Mouse (Mus musculus) c-Kit-positive CD71-positive TER-119-positive erythroid progenitor cells, embryonic 14.5 days (primary cell): ENCODE measurements around the gene Pabpc4l.
"Not testable (repeated sequence)": the region's sequence is repeated elsewhere in the genome, so short reads cannot be mapped to it uniquely, and the experiment has no call there.

Source experiments
- DNase-seq: peaks from one replicate; pipeline ENCODE4 v3.0.0-alpha.2; 2013; ENCODE audit warnings: low spot score

Gene Pabpc4l

DNA sequence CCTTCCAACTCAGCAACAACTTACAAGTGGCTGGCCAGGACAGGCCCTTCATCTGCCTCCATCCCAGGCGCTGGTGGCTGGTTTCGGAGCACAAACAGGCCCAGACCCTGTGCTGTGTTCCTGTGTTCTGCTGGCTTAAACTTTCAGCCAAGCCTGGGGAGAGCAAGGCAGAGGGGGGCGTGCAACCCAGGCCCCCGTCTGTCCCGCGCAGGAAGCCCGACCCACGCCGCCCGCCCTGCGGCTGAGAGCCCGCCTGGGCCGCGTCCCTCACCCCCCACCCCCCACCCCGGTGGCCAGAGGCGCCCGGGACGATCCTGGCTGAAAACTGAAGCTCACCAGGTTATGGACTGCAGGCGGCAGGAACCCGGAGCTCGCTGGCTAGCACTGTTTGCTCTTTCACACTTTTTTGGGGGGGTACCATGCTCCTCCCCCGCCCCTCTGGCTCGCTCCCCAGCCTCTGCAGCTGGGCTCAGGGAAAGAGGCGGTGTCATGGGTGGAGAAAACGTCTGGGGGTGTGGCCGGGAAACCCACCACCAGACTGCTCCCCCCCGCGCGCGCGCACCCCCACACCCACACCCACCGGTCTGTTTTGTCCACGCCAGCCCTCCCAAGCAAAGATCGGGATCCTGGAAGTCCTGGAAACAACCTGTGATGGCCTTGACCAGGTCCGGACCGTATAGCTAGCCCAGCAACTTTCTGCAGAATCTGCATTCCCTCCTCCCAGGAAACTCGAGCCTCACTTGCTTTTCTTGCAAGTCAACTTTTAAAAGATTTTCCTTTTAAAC, at the start of gene Pabpc4l:
Pabpc4l (minus strand) TSS at position 739 of the 785 bp plus-strand sequence.
- DNase-seq = no peak

DNA sequence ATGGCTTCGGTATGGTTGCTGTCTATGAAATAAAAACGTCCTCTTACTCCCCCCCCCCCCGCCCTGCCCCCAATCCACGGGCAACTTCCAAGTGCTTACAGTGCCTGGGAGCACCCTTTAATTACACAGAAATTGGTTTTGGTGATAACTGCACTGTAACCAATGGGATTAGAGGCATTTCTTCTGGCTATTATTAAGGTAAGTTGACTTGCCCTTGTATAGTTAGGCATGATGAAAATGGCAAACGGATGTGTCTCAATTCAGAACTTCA, 42.9 kb upstream of the Pabpc4l start:
- DNase-seq = no peak

GRCm38 (mm10) chr3:46490132-46490988, 42.3 kb upstream of the Pabpc4l start:
- no peak for DNase-seq

- DNase-seq = not testable (repeated sequence)
Observed at GRCm38 (mm10) chr3:46486091-46486490, 38.1 kb upstream of the Pabpc4l start.

DNA sequence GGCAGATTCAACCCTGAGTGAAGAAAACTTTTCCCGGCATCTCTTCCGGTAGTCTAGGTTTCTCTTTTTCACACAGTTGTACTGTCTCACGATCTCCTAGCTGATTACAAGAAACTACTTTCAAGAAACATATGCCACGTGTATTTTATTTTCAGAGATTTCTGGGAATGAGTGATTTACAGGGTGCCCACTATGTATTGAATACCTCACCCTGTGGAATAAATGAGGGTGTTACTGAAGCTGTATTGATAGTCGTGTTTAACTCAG, 180 bp upstream of the Pabpc4l start:
- DNase-seq = no peak

GRCm38 (mm10) chr3:46431416-46431815, 16.6 kb downstream of the Pabpc4l start:
- no peak for DNase-seq
